Mouse (Mus musculus) megakaryocyte, embryonic 14.5 days (primary cell): Measurements from ENCODE around the gene Phyhipl.

Source experiments
- FLI1 ChIP-seq: IDR thresholded peaks from 2 replicates; pipeline ENCODE4 v1.6.1; 2012; ENCODE audit warnings: low read length, inconsistent platforms, mixed read lengths
- GATA1 ChIP-seq: IDR thresholded peaks from 3 replicates; pipeline ENCODE4 v1.6.1; 2012; ENCODE audit warnings: mixed read lengths, low read length, inconsistent platforms, borderline replicate concordance

GRCm38 (mm10) chr10:70683508-70683907 lies 27.7 kb upstream of the Phyhipl start:
- TF ChIP-seq FLI1 (no peak), GATA1 (no peak)
